Mouse (Mus musculus): ENCODE measurements at regions not wholly inside any gene's neighbourhood (a gene's known extent, or its start where the extent isn't known, plus 50 kb on each side); places are given as distances from the start of the nearest gene placed in this dataset.

DNA sequence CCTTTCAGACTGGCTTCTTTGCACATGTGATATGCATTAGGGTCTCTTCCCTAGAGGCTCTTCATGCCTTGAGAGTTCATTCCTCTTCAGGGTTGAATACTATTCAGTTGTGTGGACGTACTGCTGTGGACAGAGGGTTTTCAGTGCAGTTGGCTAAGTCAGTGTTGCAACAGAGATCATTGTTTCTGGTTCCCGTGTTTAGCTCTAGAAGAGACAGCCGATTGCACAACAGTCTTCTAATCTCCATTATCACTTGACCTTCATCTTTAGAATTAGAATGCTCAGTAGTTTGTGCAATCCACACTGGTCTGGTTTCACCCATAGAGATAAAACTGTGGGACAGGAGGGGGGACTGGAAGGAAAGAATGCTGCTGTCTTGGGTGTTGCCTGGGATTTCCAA is 381.7 kb upstream of the Runx1 start:
- Histone ChIP-seq H3K4me1 (ENCODE audit: control insufficient read depth, insufficient read depth, low read length) (no peaks in the 10 kb centered on the region), H3K4me3 (replicated peaks; ENCODE audit: low read length) (no peak overlapping the region), H3K36me3 (ENCODE audit: control insufficient read depth, insufficient read depth, low read length) (no peaks in the 10 kb centered on the region), H3K27me3 (ENCODE audit: control insufficient read depth, insufficient read depth, low read length) (no peaks in the 10 kb centered on the region), H3K9ac (ENCODE audit: low read depth, low read length, severe bottlenecking) (no peak overlapping the region), H3K9me3 (ENCODE audit: control insufficient read depth, low read length) (no peaks in the 10 kb centered on the region), H3K4me2 (replicated peaks; ENCODE audit: low read depth, low read length, severe bottlenecking) (no peak overlapping the region), H3K27ac (replicated peaks; ENCODE audit: low read depth, low read length) (no peak overlapping the region)
- DNase-seq (ENCODE audit: low spot score) (no peak), ATAC-seq (ENCODE audit: low FRiP score, low read depth) (no peak)
- WGBS, result 89% methylated on average over 3 of the region's 3 CpGs
- TF ChIP-seq POLR2A (IDR thresholded peaks at IDR 0.05; ENCODE audit: borderline replicate concordance, extremely low read depth, insufficient read depth, insufficient read length), result no peak

DNA sequence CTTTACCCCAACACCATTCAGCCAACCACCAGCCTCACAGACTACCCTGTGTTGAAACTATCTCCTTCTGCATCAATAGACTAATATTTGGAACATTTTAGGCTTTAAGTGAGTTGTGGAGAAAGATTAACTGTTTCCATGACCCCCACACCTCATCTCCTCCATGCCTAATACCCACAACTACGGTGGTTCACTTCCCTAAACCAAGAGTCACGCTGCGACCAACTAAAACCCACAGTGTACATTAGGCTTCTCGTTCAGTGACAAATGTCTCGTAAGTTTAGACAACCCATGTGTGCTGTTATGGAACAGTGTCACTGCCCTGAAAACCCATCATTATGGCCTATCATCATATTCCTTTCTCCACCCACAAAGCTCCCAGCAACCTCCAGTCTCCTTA is 381.3 kb upstream of the Runx1 start:
- H3K4me1 ChIP-seq (ENCODE audit: control insufficient read depth, insufficient read depth, low read length), result no peaks in the 10 kb centered on the region
- no peaks in the 10 kb centered on the region for H3K27me3 ChIP-seq (ENCODE audit: control insufficient read depth, insufficient read depth, low read length)
- TF ChIP-seq POLR2A (IDR thresholded peaks at IDR 0.05; ENCODE audit: borderline replicate concordance, extremely low read depth, insufficient read depth, insufficient read length), result no peak
- H3K4me2 ChIP-seq (replicated peaks; ENCODE audit: low read depth, low read length, severe bottlenecking), result no peak overlapping the region
- no peak overlapping the region for H3K4me3 ChIP-seq (replicated peaks; ENCODE audit: low read length)
- no peak overlapping the region for H3K9ac ChIP-seq (ENCODE audit: low read depth, low read length, severe bottlenecking)
- ATAC-seq (ENCODE audit: low FRiP score, low read depth) (no peak), DNase-seq (ENCODE audit: low spot score) (no peak)
- no peak overlapping the region for H3K27ac ChIP-seq (replicated peaks; ENCODE audit: low read depth, low read length)
- no peaks in the 10 kb centered on the region for H3K36me3 ChIP-seq (ENCODE audit: control insufficient read depth, insufficient read depth, low read length)
- WGBS, result 89% methylated on average over 5 of the region's 5 CpGs
- no peaks in the 10 kb centered on the region for H3K9me3 ChIP-seq (ENCODE audit: control insufficient read depth, low read length)

DNA sequence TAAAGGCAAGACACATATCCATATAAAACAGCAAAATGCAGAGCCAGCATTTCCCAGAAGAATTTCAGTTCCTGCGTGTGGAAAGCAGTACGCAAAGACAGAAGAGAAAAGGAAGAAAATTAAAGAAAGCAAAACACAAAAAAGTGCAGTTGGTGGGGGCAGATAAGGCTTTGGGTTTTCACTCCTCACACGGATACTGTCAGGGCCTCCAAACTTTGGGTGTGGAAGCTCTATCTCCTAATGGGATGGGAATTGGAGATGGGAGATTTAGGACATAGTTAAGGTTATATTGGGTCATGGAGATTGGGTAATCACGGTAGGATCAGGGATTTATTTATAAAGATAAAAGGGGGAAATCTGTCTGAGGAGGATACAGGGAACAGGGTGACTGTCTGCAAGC is 380.4 kb upstream of the Runx1 start:
- TF ChIP-seq POLR2A (IDR thresholded peaks at IDR 0.05; ENCODE audit: borderline replicate concordance, extremely low read depth, insufficient read depth, insufficient read length), result no peak
- no peak overlapping the region for H3K4me3 ChIP-seq (replicated peaks; ENCODE audit: low read length)
- H3K4me1 ChIP-seq (ENCODE audit: control insufficient read depth, insufficient read depth, low read length), result no peaks in the 10 kb centered on the region
- no peak overlapping the region for H3K4me2 ChIP-seq (replicated peaks; ENCODE audit: low read depth, low read length, severe bottlenecking)
- H3K27ac ChIP-seq (replicated peaks; ENCODE audit: low read depth, low read length), result no peak overlapping the region
- ATAC-seq (ENCODE audit: low FRiP score, low read depth) (no peak), DNase-seq (ENCODE audit: low spot score) (no peak)
- no peaks in the 10 kb centered on the region for H3K36me3 ChIP-seq (ENCODE audit: control insufficient read depth, insufficient read depth, low read length)
- no peak overlapping the region for H3K9ac ChIP-seq (ENCODE audit: low read depth, low read length, severe bottlenecking)
- 70% methylated on average over 4 of the region's 4 CpGs for WGBS
- no peaks in the 10 kb centered on the region for H3K27me3 ChIP-seq (ENCODE audit: control insufficient read depth, insufficient read depth, low read length)
- no peaks in the 10 kb centered on the region for H3K9me3 ChIP-seq (ENCODE audit: control insufficient read depth, low read length)

DNA sequence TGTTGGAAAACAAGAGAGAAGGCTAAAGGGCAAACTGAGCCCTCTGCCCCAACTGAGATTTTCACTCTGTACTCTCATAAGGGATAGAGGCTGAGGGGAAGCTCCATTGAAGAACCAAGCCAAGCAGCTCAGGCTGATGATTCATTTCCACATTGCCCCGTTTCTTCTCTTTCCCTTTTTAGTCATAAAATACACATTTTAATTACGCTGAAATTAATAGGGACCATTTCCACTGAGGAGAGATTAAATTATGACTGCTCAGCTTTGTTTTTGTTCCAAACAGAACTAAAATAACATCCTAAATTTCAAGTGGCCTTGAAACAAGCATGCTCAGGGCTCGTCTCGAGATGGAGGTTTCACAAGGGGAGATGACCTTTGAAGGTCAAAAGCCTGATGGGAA is 378.7 kb upstream of the Runx1 start:
- TF ChIP-seq POLR2A (IDR thresholded peaks at IDR 0.05; ENCODE audit: borderline replicate concordance, extremely low read depth, insufficient read depth, insufficient read length), result no peak
- 61% methylated on average over 4 of the region's 4 CpGs for whole genome bisulfite sequencing
- no peak overlapping the region for H3K9ac ChIP-seq (ENCODE audit: low read depth, low read length, severe bottlenecking)
- H3K27ac ChIP-seq (replicated peaks; ENCODE audit: low read depth, low read length), result no peak overlapping the region
- no peaks in the 10 kb centered on the region for H3K36me3 ChIP-seq (ENCODE audit: control insufficient read depth, insufficient read depth, low read length)
- no peak overlapping the region for H3K4me3 ChIP-seq (replicated peaks; ENCODE audit: low read length)
- H3K9me3 ChIP-seq (ENCODE audit: control insufficient read depth, low read length), result no peaks in the 10 kb centered on the region
- ATAC-seq (ENCODE audit: low FRiP score, low read depth) (no peak), DNase-seq (ENCODE audit: low spot score) (no peak)
- no peak overlapping the region for H3K4me2 ChIP-seq (replicated peaks; ENCODE audit: low read depth, low read length, severe bottlenecking)
- H3K27me3 ChIP-seq (ENCODE audit: control insufficient read depth, insufficient read depth, low read length), result no peaks in the 10 kb centered on the region
- H3K4me1 ChIP-seq (ENCODE audit: control insufficient read depth, insufficient read depth, low read length), result no peaks in the 10 kb centered on the region

DNA sequence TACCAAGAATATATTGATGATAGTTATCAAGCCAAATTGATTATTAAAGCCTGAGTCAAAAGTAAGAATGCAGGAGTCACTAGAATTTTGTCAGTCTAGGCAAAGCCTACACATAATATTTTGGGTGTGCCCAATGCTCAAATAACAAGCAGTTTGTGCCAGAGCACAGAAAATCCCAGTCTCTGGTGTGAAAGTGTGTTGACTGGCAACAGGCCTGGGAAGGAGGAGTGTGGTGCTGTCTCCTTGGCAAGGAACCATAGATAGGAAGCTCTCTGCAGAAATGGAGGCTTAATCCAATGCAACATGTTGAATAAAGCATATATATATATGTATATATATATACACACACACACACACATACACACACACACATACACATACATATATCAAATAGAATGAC is 376.6 kb upstream of the Runx1 start:
- Histone ChIP-seq H3K4me3 (replicated peaks; ENCODE audit: low read length) (no peak overlapping the region), H3K4me2 (replicated peaks; ENCODE audit: low read depth, low read length, severe bottlenecking) (no peak overlapping the region), H3K36me3 (ENCODE audit: control insufficient read depth, insufficient read depth, low read length) (no peaks in the 10 kb centered on the region), H3K9me3 (ENCODE audit: control insufficient read depth, low read length) (no peaks in the 10 kb centered on the region), H3K27me3 (ENCODE audit: control insufficient read depth, insufficient read depth, low read length) (no peaks in the 10 kb centered on the region), H3K4me1 (ENCODE audit: control insufficient read depth, insufficient read depth, low read length) (no peaks in the 10 kb centered on the region), H3K9ac (ENCODE audit: low read depth, low read length, severe bottlenecking) (no peak overlapping the region), H3K27ac (replicated peaks; ENCODE audit: low read depth, low read length) (no peak overlapping the region)
- TF ChIP-seq POLR2A (IDR thresholded peaks at IDR 0.05; ENCODE audit: borderline replicate concordance, extremely low read depth, insufficient read depth, insufficient read length), result no peak
- DNase-seq (ENCODE audit: low spot score) (no peak), ATAC-seq (ENCODE audit: low FRiP score, low read depth) (no peak)

DNA sequence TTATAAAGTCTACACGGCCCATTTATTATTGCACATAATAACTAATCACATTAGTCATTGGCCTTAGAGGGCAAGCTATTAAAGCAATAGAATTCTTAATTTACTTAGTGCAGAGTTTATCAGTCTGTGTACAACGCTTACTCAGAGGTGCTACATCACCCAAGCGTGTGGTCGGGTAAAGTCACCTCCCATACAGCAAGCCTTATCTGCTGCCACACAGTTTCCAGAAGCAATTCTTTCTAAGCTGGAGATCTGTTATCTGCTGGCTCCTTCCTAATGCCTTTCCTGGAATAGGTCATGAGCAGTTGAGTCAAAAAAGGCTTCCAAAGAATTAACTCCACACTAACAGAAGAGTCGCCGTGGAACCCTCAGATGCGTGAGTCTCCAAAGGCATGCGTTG is 371.4 kb upstream of the Runx1 start:
- H3K4me2 ChIP-seq (replicated peaks; ENCODE audit: low read depth, low read length, severe bottlenecking), result no peak overlapping the region
- no peaks in the 10 kb centered on the region for H3K4me1 ChIP-seq (ENCODE audit: control insufficient read depth, insufficient read depth, low read length)
- no peak for TF ChIP-seq POLR2A (IDR thresholded peaks at IDR 0.05; ENCODE audit: borderline replicate concordance, extremely low read depth, insufficient read depth, insufficient read length)
- no peak overlapping the region for H3K9ac ChIP-seq (ENCODE audit: low read depth, low read length, severe bottlenecking)
- no peaks in the 10 kb centered on the region for H3K27me3 ChIP-seq (ENCODE audit: control insufficient read depth, insufficient read depth, low read length)
- 77% methylated on average over 8 of the region's 8 CpGs for WGBS
- H3K4me3 ChIP-seq (replicated peaks; ENCODE audit: low read length), result no peak overlapping the region
- no peaks in the 10 kb centered on the region for H3K36me3 ChIP-seq (ENCODE audit: control insufficient read depth, insufficient read depth, low read length)
- no peak for ATAC-seq (ENCODE audit: low FRiP score, low read depth)
- no peak for DNase-seq (ENCODE audit: low spot score)
- H3K9me3 ChIP-seq (ENCODE audit: control insufficient read depth, low read length), result no peaks in the 10 kb centered on the region
- H3K27ac ChIP-seq (replicated peaks; ENCODE audit: low read depth, low read length), result no peak overlapping the region
